Mouse (Mus musculus): Measurements from ENCODE around the gene Apbb2. TPM values are rescaled to one million over a fixed set of nuclear protein-coding genes. Genes with fewer than 3 reads are reported as not detected.
A peak's percentile ranks its signal among the peaks of the same experiment; 100 is the strongest.

Gene Apbb2
- polyA plus RNA-seq, 1 experiment, result 19.1 TPM

- TF ChIP-seq TCF12 (IDR thresholded peaks at IDR 0.05; ENCODE audit: insufficient read depth, poor library complexity, severe bottlenecking) (no peak), MAX (IDR thresholded peaks at IDR 0.05; ENCODE audit: low read depth) (no peak), TCF3 (IDR thresholded peaks at IDR 0.05; ENCODE audit: insufficient read length, low read depth) (no peak), REST (IDR thresholded peaks at IDR 0.05; ENCODE audit: insufficient read depth, insufficient read length) (no peak), USF1 (IDR thresholded peaks at IDR 0.05; ENCODE audit: low read depth) (no peak), MYOG (IDR thresholded peaks at IDR 0.05; ENCODE audit: control insufficient read depth in 1 of 3, insufficient read depth in 1 of 3, insufficient read length in 2 of 3, low read depth in 2 of 3) (no peak), MYOD1 (IDR thresholded peaks at IDR 0.05; ENCODE audit: control insufficient read depth in 1 of 3, insufficient read length in 2 of 3, low read depth in 2 of 3) (no peak), POLR2AphosphoS2 (IDR thresholded peaks at IDR 0.05; ENCODE audit: insufficient read length, low read depth) (no peak)
- H3K4me2 ChIP-seq (ENCODE audit: low read depth), result peak overlapping the region; percentile 72
- no peaks in the 10 kb centered on the region for H3K27me3 ChIP-seq (ENCODE audit: control insufficient read depth, insufficient read depth, insufficient read length)
- H3K36me3 ChIP-seq (ENCODE audit: control insufficient read depth, insufficient read depth), result no peaks in the 10 kb centered on the region
- no peak overlapping the region for H3K4me3 ChIP-seq
- H3K79me2 ChIP-seq (ENCODE audit: control insufficient read depth, insufficient read depth), result peaks cover 60% of the 10 kb centered on the region
- no peak overlapping the region for H3ac ChIP-seq (ENCODE audit: control insufficient read depth, insufficient read length)
Observed at GRCm38 (mm10) chr5:66528567-66528966, 90.0 kb downstream of the Apbb2 start.

GRCm38 (mm10) chr5:66527090-66527489 is 91.5 kb downstream of the Apbb2 start:
- Histone ChIP-seq H3K36me3 (ENCODE audit: control insufficient read depth, insufficient read depth) (no peaks in the 10 kb centered on the region), H3K4me2 (ENCODE audit: low read depth) (peak overlapping the region; percentile 72), H3K4me3 (no peak overlapping the region), H3K79me2 (ENCODE audit: control insufficient read depth, insufficient read depth) (peaks cover 55% of the 10 kb centered on the region), H3K27me3 (ENCODE audit: control insufficient read depth, insufficient read depth, insufficient read length) (no peaks in the 10 kb centered on the region), H3ac (ENCODE audit: control insufficient read depth, insufficient read length) (no peak overlapping the region)
- TF ChIP-seq E2F4 (IDR thresholded peaks at IDR 0.05; ENCODE audit: insufficient read depth) (no peak), MYOD1 (IDR thresholded peaks at IDR 0.05; ENCODE audit: control insufficient read depth in 1 of 3, insufficient read length in 2 of 3, low read depth in 2 of 3) (peak in 2 of 3 experiments; percentile 21 to 46), MYOG (IDR thresholded peaks at IDR 0.05; ENCODE audit: control insufficient read depth in 1 of 3, insufficient read depth in 1 of 3, insufficient read length in 2 of 3, low read depth in 2 of 3) (peak in 1 of 3 experiments; percentile 46)

DNA sequence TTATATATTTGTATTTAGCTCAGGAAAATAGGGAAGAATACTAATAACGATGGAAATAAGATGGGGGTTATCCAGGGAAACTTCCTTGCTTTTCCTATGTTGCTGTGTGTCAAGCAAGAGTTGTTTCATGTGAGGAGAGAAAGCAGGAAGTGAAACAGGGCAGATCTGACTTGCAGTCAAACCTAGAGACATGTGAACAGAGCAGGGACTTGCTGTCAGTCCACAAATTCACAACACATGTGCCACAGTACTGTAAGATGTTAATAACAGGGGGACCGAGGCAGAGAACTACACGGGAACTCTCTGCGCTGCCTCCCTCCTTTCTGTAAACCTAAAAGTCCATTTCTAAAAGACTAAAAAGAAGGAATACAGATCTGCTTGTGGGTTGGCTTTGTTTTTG is 93.6 kb downstream of the Apbb2 start:
- Histone ChIP-seq H3K4me3 (no peak overlapping the region), H3K36me3 (ENCODE audit: control insufficient read depth, insufficient read depth) (no peaks in the 10 kb centered on the region)
- no peak for TF ChIP-seq MYOD1 (IDR thresholded peaks at IDR 0.05; ENCODE audit: control insufficient read depth in 1 of 3, insufficient read length in 2 of 3, low read depth in 2 of 3)
- TF ChIP-seq MAX (IDR thresholded peaks at IDR 0.05; ENCODE audit: low read depth), result no peak
- TF ChIP-seq USF1 (IDR thresholded peaks at IDR 0.05; ENCODE audit: low read depth), result no peak
- no peak for TF ChIP-seq POLR2AphosphoS2 (IDR thresholded peaks at IDR 0.05; ENCODE audit: insufficient read length, low read depth)
- no peak for TF ChIP-seq SRF (IDR thresholded peaks at IDR 0.05; ENCODE audit: control insufficient read depth, insufficient read length, low read depth)

DNA sequence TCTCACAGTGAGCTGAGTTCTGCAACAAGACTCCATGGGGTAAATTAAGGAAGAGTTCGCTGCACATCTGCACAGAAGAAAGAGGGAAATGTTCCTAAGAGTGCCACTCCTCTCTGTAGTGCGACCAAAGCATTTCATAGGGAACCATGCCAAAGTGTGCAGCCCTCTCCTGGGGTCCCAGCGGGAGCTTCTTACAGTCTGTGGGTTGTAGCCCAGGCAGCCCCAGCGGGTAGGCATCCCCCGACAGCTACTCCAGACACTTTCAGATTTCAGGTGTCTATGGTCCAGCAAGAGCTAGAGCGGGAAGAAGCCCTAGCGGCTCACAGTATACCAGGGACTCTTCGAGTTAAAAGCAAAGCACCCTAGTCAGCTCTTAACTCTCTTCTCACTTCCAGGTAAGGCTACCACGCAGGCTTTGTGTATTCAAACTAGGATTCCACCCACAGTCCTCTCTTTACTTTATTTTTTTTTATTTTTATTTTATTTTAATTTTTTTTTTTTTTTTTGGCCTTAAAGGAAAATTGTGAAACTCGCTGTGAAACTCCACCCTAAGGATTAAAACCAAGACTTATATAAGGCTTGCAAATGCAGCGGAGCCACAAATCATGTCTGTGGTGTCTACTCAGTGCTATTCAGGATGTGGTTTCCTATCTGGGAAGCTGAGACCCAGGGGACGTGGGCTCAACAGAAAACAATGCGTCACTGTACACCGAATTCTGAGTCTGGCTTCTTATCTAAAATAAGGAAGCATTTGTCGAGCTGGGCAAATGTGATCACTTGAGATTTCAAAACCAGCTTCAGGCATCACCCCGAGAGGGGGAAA is 94.7 kb downstream of the Apbb2 start:
- peak; percentile 41 for TF ChIP-seq CEBPB (IDR thresholded peaks at IDR 0.05; ENCODE audit: insufficient read depth, poor library complexity, severe bottlenecking)
- TF ChIP-seq SRF (IDR thresholded peaks at IDR 0.05; ENCODE audit: control insufficient read depth, insufficient read length, low read depth), result no peak
- TF ChIP-seq MYOD1 (IDR thresholded peaks at IDR 0.05; ENCODE audit: control insufficient read depth in 1 of 3, insufficient read length in 2 of 3, low read depth in 2 of 3), result peak in 1 of 3 experiments; percentile 17
- TF ChIP-seq REST (IDR thresholded peaks at IDR 0.05; ENCODE audit: insufficient read depth, insufficient read length), result no peak
- no peak for TF ChIP-seq TCF3 (IDR thresholded peaks at IDR 0.05; ENCODE audit: insufficient read length, low read depth)
- TF ChIP-seq USF1 (IDR thresholded peaks at IDR 0.05; ENCODE audit: low read depth), result no peak
- peak; percentile 61 for TF ChIP-seq TCF12 (IDR thresholded peaks at IDR 0.05; ENCODE audit: insufficient read depth, poor library complexity, severe bottlenecking)
- no peak for TF ChIP-seq POLR2A (IDR thresholded peaks at IDR 0.05; ENCODE audit: insufficient read length, low read depth)
- no peak for TF ChIP-seq POLR2AphosphoS2 (IDR thresholded peaks at IDR 0.05; ENCODE audit: insufficient read length, low read depth)
- H3K36me3 ChIP-seq (ENCODE audit: control insufficient read depth, insufficient read depth), result no peaks in the 10 kb centered on the region
- no peaks in the 10 kb centered on the region for H3K27me3 ChIP-seq (ENCODE audit: control insufficient read depth, insufficient read depth, insufficient read length)
- peaks cover 54% of the 10 kb centered on the region for H3K79me2 ChIP-seq (ENCODE audit: control insufficient read depth, insufficient read depth)
- H3ac ChIP-seq (ENCODE audit: control insufficient read depth, insufficient read length), result no peak overlapping the region
- peak overlapping the region; percentile 96 for H3K4me2 ChIP-seq (ENCODE audit: low read depth)
- peak overlapping the region; percentile 15 for H3K4me3 ChIP-seq

More for the DNA sequence above, 93.6 kb downstream of the Apbb2 start:
- H3K4me2 ChIP-seq (ENCODE audit: low read depth), result peak overlapping the region; percentile 16
- H3K27me3 ChIP-seq (ENCODE audit: control insufficient read depth, insufficient read depth, insufficient read length), result no peaks in the 10 kb centered on the region
- peaks cover 53% of the 10 kb centered on the region for H3K79me2 ChIP-seq (ENCODE audit: control insufficient read depth, insufficient read depth)
- H3ac ChIP-seq (ENCODE audit: control insufficient read depth, insufficient read length), result no peak overlapping the region

DNA sequence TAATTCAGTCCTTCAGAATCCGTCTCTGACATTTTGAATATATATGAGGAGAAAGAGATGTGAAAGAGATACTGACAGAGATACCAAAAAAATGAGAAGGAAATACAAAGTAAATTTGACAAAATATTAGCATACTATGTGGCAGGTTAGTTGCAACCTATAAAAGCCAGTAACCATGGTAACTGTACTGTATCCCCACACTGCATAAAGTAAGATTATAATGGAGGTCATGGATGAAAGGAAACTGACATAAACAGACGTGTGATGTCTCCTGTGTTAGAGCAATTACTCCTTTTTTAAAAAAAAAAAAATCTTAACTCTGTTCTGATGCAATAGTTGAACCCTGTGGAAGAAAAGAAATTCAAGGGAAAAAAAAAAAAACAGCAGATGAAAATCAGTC is 97.3 kb downstream of the Apbb2 start:
- H3ac ChIP-seq (ENCODE audit: control insufficient read depth, insufficient read length), result no peak overlapping the region
- TF ChIP-seq MYOG (IDR thresholded peaks at IDR 0.05; ENCODE audit: control insufficient read depth in 1 of 3, insufficient read depth in 1 of 3, insufficient read length in 2 of 3, low read depth in 2 of 3), result no peak
- TF ChIP-seq SRF (IDR thresholded peaks at IDR 0.05; ENCODE audit: control insufficient read depth, insufficient read length, low read depth), result no peak
- TF ChIP-seq POLR2A (IDR thresholded peaks at IDR 0.05; ENCODE audit: insufficient read length, low read depth), result no peak
- no peak for TF ChIP-seq REST (IDR thresholded peaks at IDR 0.05; ENCODE audit: insufficient read depth, insufficient read length)
- TF ChIP-seq USF1 (IDR thresholded peaks at IDR 0.05; ENCODE audit: low read depth), result no peak
- no peak for TF ChIP-seq CEBPB (IDR thresholded peaks at IDR 0.05; ENCODE audit: insufficient read depth, poor library complexity, severe bottlenecking)
- no peak for TF ChIP-seq TCF12 (IDR thresholded peaks at IDR 0.05; ENCODE audit: insufficient read depth, poor library complexity, severe bottlenecking)
- no peak for TF ChIP-seq MAX (IDR thresholded peaks at IDR 0.05; ENCODE audit: low read depth)
- no peak for TF ChIP-seq TCF3 (IDR thresholded peaks at IDR 0.05; ENCODE audit: insufficient read length, low read depth)
- TF ChIP-seq POLR2AphosphoS2 (IDR thresholded peaks at IDR 0.05; ENCODE audit: insufficient read length, low read depth), result no peak
- no peak for TF ChIP-seq MYOD1 (IDR thresholded peaks at IDR 0.05; ENCODE audit: control insufficient read depth in 1 of 3, insufficient read length in 2 of 3, low read depth in 2 of 3)
- no peaks in the 10 kb centered on the region for H3K27me3 ChIP-seq (ENCODE audit: control insufficient read depth, insufficient read depth, insufficient read length)
- H3K36me3 ChIP-seq (ENCODE audit: control insufficient read depth, insufficient read depth), result no peaks in the 10 kb centered on the region
- H3K79me2 ChIP-seq (ENCODE audit: control insufficient read depth, insufficient read depth), result peaks cover 68% of the 10 kb centered on the region
- no peak overlapping the region for H3K4me3 ChIP-seq
- no peak overlapping the region for H3K4me2 ChIP-seq (ENCODE audit: low read depth)
